Mouse (Mus musculus): ENCODE results near the gene Dzip1.

- TF ChIP-seq POLR2A (IDR thresholded peaks at IDR 0.05; ENCODE audit: borderline replicate concordance, low read depth, low read length), result no peak
- no peak for TF ChIP-seq CTCF (IDR thresholded peaks at IDR 0.05; ENCODE audit: low read depth, low read length)
Measured at GRCm38 (mm10) chr14:118850011-118850695, 75.1 kb downstream of the Dzip1 start.

Measured in bone marrow macrophage, adult 2 months (primary cell).